Mouse (Mus musculus): ENCODE measurements around the gene Scaf11. TPM values are rescaled to one million over a fixed set of nuclear protein-coding genes. Genes with fewer than 3 reads are reported as not detected.

Gene Scaf11
- total and polyA plus RNA-seq, 2 experiments from 2014 or later: 25.2 to 46.1 TPM

- H3K27me3 ChIP-seq (ENCODE audit: insufficient read depth, low read length): no peaks in the 10 kb centered on the region
- no peak overlapping the region for H3K4me2 ChIP-seq (ENCODE audit: low read depth, low read length)
- H3K4me1 ChIP-seq (ENCODE audit: insufficient read depth, low read length): no peaks in the 10 kb centered on the region
- H3K9me3 ChIP-seq (ENCODE audit: low read length): no peaks in the 10 kb centered on the region
- H3K27ac ChIP-seq: no peak overlapping the region
- peaks cover 9% of the 10 kb centered on the region; the same call in 1 of the 2 replicates for H3K36me3 ChIP-seq (ENCODE audit: insufficient read depth, low read length)
- no peak for TF ChIP-seq CTCF (IDR thresholded peaks at IDR 0.05; ENCODE audit: low read depth)
- no peak for DNase-seq (ENCODE audit: low spot score)
- no peak for ATAC-seq
- WGBS: 49% methylated on average over 1 of the region's 1 CpGs
- H3K9ac ChIP-seq (replicated peaks; ENCODE audit: low read length): no peak overlapping the region
- H3K4me3 ChIP-seq (ENCODE audit: low read length): no peak overlapping the region
These were observed 72.1 kb downstream of the Scaf11 start for GRCm38 (mm10) chr15:96388565-96388964.

GRCm38 (mm10) chr15:96382223-96382622, 78.4 kb downstream of the Scaf11 start:
- no peak for TF ChIP-seq CTCF (IDR thresholded peaks at IDR 0.05; ENCODE audit: low read depth)
- no peak overlapping the region for H3K9ac ChIP-seq (replicated peaks; ENCODE audit: low read length)
- 86% methylated on average over 11 of the region's 11 CpGs for WGBS
- H3K9me3 ChIP-seq (ENCODE audit: low read length): no peaks in the 10 kb centered on the region
- no peaks in the 10 kb centered on the region for H3K27me3 ChIP-seq (ENCODE audit: insufficient read depth, low read length)
- H3K4me1 ChIP-seq (ENCODE audit: insufficient read depth, low read length): no peaks in the 10 kb centered on the region
- no peak overlapping the region for H3K4me2 ChIP-seq (ENCODE audit: low read depth, low read length)
- no peak overlapping the region for H3K27ac ChIP-seq
- no peak overlapping the region for H3K4me3 ChIP-seq (ENCODE audit: low read length)
- H3K36me3 ChIP-seq (ENCODE audit: insufficient read depth, low read length): peaks cover 18% of the 10 kb centered on the region; the same call in 1 of the 2 replicates
- no peak for DNase-seq (ENCODE audit: low spot score)
- ATAC-seq: no peak

GRCm38 (mm10) chr15:96377701-96378100, 82.9 kb downstream of the Scaf11 start:
- 61% methylated on average over 7 of the region's 7 CpGs for WGBS
- no peaks in the 10 kb centered on the region for H3K27me3 ChIP-seq (ENCODE audit: insufficient read depth, low read length)
- TF ChIP-seq CTCF (IDR thresholded peaks at IDR 0.05; ENCODE audit: low read depth): no peak
- H3K27ac ChIP-seq: no peak overlapping the region
- H3K4me1 ChIP-seq (ENCODE audit: insufficient read depth, low read length): no peaks in the 10 kb centered on the region
- ATAC-seq (no peak), DNase-seq (ENCODE audit: low spot score) (no peak)
- no peaks in the 10 kb centered on the region for H3K9me3 ChIP-seq (ENCODE audit: low read length)
- no peak overlapping the region for H3K4me3 ChIP-seq (ENCODE audit: low read length)
- no peak overlapping the region for H3K9ac ChIP-seq (replicated peaks; ENCODE audit: low read length)
- H3K36me3 ChIP-seq (ENCODE audit: insufficient read depth, low read length): peaks cover 15% of the 10 kb centered on the region; the same call in 1 of the 2 replicates
- H3K4me2 ChIP-seq (ENCODE audit: low read depth, low read length): no peak overlapping the region

- H3K4me1 ChIP-seq (ENCODE audit: insufficient read depth, low read length): no peaks in the 10 kb centered on the region
- no peak overlapping the region for H3K9ac ChIP-seq (replicated peaks; ENCODE audit: low read length)
- H3K4me3 ChIP-seq (ENCODE audit: low read length): no peak overlapping the region
- H3K9me3 ChIP-seq (ENCODE audit: low read length): no peaks in the 10 kb centered on the region
- no peak for TF ChIP-seq CTCF (IDR thresholded peaks at IDR 0.05; ENCODE audit: low read depth)
- H3K4me2 ChIP-seq (ENCODE audit: low read depth, low read length): no peak overlapping the region
- H3K27me3 ChIP-seq (ENCODE audit: insufficient read depth, low read length): no peaks in the 10 kb centered on the region
- 62% methylated on average over 5 of the region's 5 CpGs for WGBS
- no peak for ATAC-seq
- peaks cover 15% of the 10 kb centered on the region; the same call in 1 of the 2 replicates for H3K36me3 ChIP-seq (ENCODE audit: insufficient read depth, low read length)
- peak; percentile 51 for DNase-seq (ENCODE audit: low spot score)
- no peak overlapping the region for H3K27ac ChIP-seq
These were observed 83.4 kb downstream of the Scaf11 start for GRCm38 (mm10) chr15:96377263-96377662.

- no peak overlapping the region for H3K4me2 ChIP-seq (ENCODE audit: low read depth, low read length)
- ATAC-seq: no peak
- H3K4me1 ChIP-seq (ENCODE audit: insufficient read depth, low read length): no peaks in the 10 kb centered on the region
- no peaks in the 10 kb centered on the region for H3K9me3 ChIP-seq (ENCODE audit: low read length)
- no peak overlapping the region for H3K27ac ChIP-seq
- TF ChIP-seq CTCF (IDR thresholded peaks at IDR 0.05; ENCODE audit: low read depth): no peak
- H3K9ac ChIP-seq (replicated peaks; ENCODE audit: low read length): no peak overlapping the region
- no peak overlapping the region for H3K4me3 ChIP-seq (ENCODE audit: low read length)
- WGBS: 94% methylated on average over 2 of the region's 2 CpGs
- no peaks in the 10 kb centered on the region for H3K27me3 ChIP-seq (ENCODE audit: insufficient read depth, low read length)
- DNase-seq (ENCODE audit: low spot score): no peak
- peaks cover 23% of the 10 kb centered on the region for H3K36me3 ChIP-seq (ENCODE audit: insufficient read depth, low read length)
These were observed 84.4 kb downstream of the Scaf11 start for GRCm38 (mm10) chr15:96376214-96376613.

- Histone ChIP-seq H3K27me3 (ENCODE audit: insufficient read depth, low read length) (no peaks in the 10 kb centered on the region), H3K36me3 (ENCODE audit: insufficient read depth, low read length) (peaks cover 38% of the 10 kb centered on the region), H3K9me3 (ENCODE audit: low read length) (no peaks in the 10 kb centered on the region), H3K4me3 (ENCODE audit: low read length) (no peak overlapping the region), H3K9ac (replicated peaks; ENCODE audit: low read length) (no peak overlapping the region), H3K4me1 (ENCODE audit: insufficient read depth, low read length) (no peaks in the 10 kb centered on the region), H3K4me2 (ENCODE audit: low read depth, low read length) (no peak overlapping the region), H3K27ac (no peak overlapping the region)
- 79% methylated on average over 5 of the region's 5 CpGs for WGBS
- ATAC-seq: no peak
- no peak for DNase-seq (ENCODE audit: low spot score)
- no peak for TF ChIP-seq CTCF (IDR thresholded peaks at IDR 0.05; ENCODE audit: low read depth)
These were observed 87.5 kb downstream of the Scaf11 start for GRCm38 (mm10) chr15:96373161-96373560.

- Histone ChIP-seq H3K27ac (no peak overlapping the region), H3K36me3 (ENCODE audit: insufficient read depth, low read length) (peaks cover 38% of the 10 kb centered on the region), H3K4me3 (ENCODE audit: low read length) (no peak overlapping the region), H3K27me3 (ENCODE audit: insufficient read depth, low read length) (no peaks in the 10 kb centered on the region), H3K4me1 (ENCODE audit: insufficient read depth, low read length) (no peaks in the 10 kb centered on the region), H3K9me3 (ENCODE audit: low read length) (no peaks in the 10 kb centered on the region), H3K4me2 (ENCODE audit: low read depth, low read length) (no peak overlapping the region), H3K9ac (replicated peaks; ENCODE audit: low read length) (no peak overlapping the region)
- ATAC-seq (no peak), DNase-seq (ENCODE audit: low spot score) (no peak)
- WGBS: 92% methylated on average over 6 of the region's 6 CpGs
- no peak for TF ChIP-seq CTCF (IDR thresholded peaks at IDR 0.05; ENCODE audit: low read depth)
These were observed 88.0 kb downstream of the Scaf11 start for GRCm38 (mm10) chr15:96372628-96373027.

Data from hindbrain, postnatal 0 days (tissue).